Mouse (Mus musculus) hindbrain, embryonic 16.5 days (tissue): ENCODE results near the gene 2010003K11Rik. TPM values are rescaled to one million over a fixed set of nuclear protein-coding genes. Genes with fewer than 3 reads are reported as not detected.
"Not testable (repeated sequence)": the region's sequence is repeated elsewhere in the genome, so short reads cannot be mapped to it uniquely, and the experiment has no call there.

Experiments used
- ATAC-seq: fragments of 200-750 bp; cut with Nextera tagmentation; 2 replicates; pipeline ENCODE4 v1.8.0; 2017; ENCODE audit warnings: moderate TSS enrichment, moderate library complexity
- H3K27ac ChIP-seq: fragments of 300-500 bp; sonication (generic); 2 replicates; pipeline ENCODE4 v1.5.1; 2014; ENCODE audit warnings: low read depth, mild to moderate bottlenecking, control low read depth, low read length, moderate library complexity
- H3K27me3 ChIP-seq: fragments of 300-500 bp; sonication (generic); replicated peaks from 2 replicates; pipeline ENCODE4 v1.6.1; 2014; ENCODE audit warnings: low read length; ENCODE audit not compliant: control insufficient read depth, insufficient read depth
- H3K36me3 ChIP-seq: fragments of 300-500 bp; sonication (generic); 2 replicates; pipeline ENCODE4 v1.6.1; 2014; ENCODE audit warnings: mild to moderate bottlenecking, low read length, moderate library complexity, mixed read lengths; ENCODE audit not compliant: control insufficient read depth, insufficient read depth
- H3K4me1 ChIP-seq: fragments of 300-500 bp; sonication (generic); 2 replicates; pipeline ENCODE4 v1.6.1; 2014; ENCODE audit warnings: low read depth, low read length; ENCODE audit not compliant: control insufficient read depth, insufficient read depth
- H3K4me2 ChIP-seq: fragments of 300-500 bp; sonication (generic); 2 replicates; pipeline ENCODE4 v1.6.1; 2014; ENCODE audit warnings: mild to moderate bottlenecking, low read length, control low read depth, moderate library complexity
- H3K4me3 ChIP-seq: fragments of 300-500 bp; sonication (generic); 2 replicates; pipeline ENCODE4 v1.5.1; 2014; ENCODE audit warnings: mild to moderate bottlenecking, low read length, control low read depth, moderate library complexity
- H3K9ac ChIP-seq: fragments of 300-500 bp; sonication (generic); 2 replicates; pipeline ENCODE4 v1.6.1; 2014; ENCODE audit warnings: low read depth, mild to moderate bottlenecking, control low read depth, low read length, moderate library complexity
- H3K9me3 ChIP-seq: fragments of 300-500 bp; sonication (generic); 2 replicates; pipeline ENCODE4 v1.6.1; 2014; ENCODE audit warnings: mild to moderate bottlenecking, low read length, moderate library complexity; ENCODE audit not compliant: control insufficient read depth
- WGBS: fragments of 180-500 bp; shearing (Covaris S2); extraction: QIAGEN DNeasy Blood & Tissue Kit; methylation state at CpG from one replicate; pipeline ENCODE4 v1.1.7; 2014; 5-methylcytosine and 5-hydroxymethylcytosine counted together
- polyA plus RNA-seq: library from polyadenylated mRNA; unstranded; fragments of >200 nt; fragmentation: Nextera tagmentation; extraction: Ambion mirVana; gene quantifications from 2 replicates; pipeline ENCODE4 v1.2.1, GENCODE M21; 2015

2010003K11Rik gene
- polyA plus RNA-seq, 1 experiment from 2014 or later: not detected

DNA sequence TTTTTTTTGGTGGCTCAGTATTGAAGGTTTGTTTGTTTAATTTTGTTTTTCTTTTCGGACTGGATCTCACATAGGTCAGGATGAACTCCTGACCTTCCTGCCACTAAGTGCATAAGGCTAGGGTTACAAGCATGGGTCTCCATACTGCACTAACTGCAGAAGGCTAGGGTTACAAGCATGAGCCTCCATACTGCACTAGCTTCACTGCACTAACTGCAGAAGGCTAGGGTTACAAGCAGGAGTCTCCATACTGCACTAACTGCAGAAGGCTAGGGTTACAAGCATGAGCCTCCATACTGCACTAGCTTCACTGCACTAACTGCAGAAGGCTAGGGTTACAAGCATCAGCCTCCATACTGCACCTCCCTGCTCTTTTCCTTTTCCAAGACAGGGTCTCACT, 44.3 kb downstream of the 2010003K11Rik start:
- 72% methylated on average over 1 of the region's 1 CpGs for WGBS
- H3K4me3 ChIP-seq, H3K27me3 ChIP-seq, H3K4me2 ChIP-seq, H3K9me3 ChIP-seq, H3K27ac ChIP-seq, H3K4me1 ChIP-seq, H3K9ac ChIP-seq, ATAC-seq, H3K36me3 ChIP-seq: not testable (repeated sequence)

DNA sequence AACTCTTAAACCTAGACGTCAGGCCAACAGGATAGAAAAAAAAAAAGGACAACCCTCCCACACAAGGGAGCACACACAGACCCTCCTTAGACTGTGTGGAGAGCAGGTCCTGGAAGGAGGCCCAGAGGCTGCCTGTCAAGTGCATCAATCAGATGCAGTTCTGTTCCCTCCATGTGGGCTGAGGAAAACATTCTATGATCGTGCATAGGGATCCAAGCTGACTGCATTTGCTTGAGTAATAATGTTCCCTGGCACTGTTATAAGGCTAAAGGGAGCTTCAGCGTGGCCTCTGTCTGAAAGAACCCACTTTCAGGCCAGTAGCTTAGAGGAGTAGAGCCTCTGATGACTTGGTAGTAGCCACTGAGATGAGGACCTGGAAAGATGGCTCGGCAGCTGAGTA, 45.9 kb downstream of the 2010003K11Rik start:
- H3K4me1 ChIP-seq: 0 out of 2 replicates have a peak, but pooled peaks cover 3% of the 10 kb centered on the region
- no peak overlapping the region for H3K27ac ChIP-seq
- H3K27me3 ChIP-seq: no peaks in the 10 kb centered on the region
- ATAC-seq: no peak
- no peak overlapping the region for H3K4me2 ChIP-seq
- H3K9me3 ChIP-seq: no peaks in the 10 kb centered on the region
- no peaks in the 10 kb centered on the region for H3K36me3 ChIP-seq
- WGBS: 39% methylated on average over 4 of the region's 4 CpGs
- no peak overlapping the region for H3K9ac ChIP-seq
- no peak overlapping the region for H3K4me3 ChIP-seq

DNA sequence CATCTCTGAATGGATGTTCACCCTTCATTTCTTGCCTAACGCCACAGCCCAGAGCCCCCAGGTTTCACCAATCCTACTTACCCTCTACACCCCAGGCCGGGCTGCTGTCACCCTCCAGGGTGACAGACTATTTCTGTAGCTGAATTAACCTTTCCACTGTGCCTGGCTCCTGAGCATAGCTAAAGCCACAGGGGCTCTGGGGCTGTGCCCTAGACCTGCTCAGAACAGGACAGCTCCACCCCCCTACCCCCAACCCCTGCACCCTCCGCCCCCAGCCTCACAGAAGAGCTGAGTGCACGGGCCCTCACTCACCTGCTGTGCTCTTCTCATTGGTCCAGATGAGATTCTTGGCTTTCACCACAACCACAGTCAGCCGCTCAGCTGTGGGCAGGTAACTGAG, 46.4 kb downstream of the 2010003K11Rik start:
- H3K9ac ChIP-seq: no peak overlapping the region
- no peak overlapping the region for H3K4me2 ChIP-seq
- no peak overlapping the region for H3K27ac ChIP-seq
- H3K4me1 ChIP-seq: 0 out of 2 replicates have a peak, but pooled peaks cover 3% of the 10 kb centered on the region
- no peak for ATAC-seq
- no peaks in the 10 kb centered on the region for H3K36me3 ChIP-seq
- no peaks in the 10 kb centered on the region for H3K27me3 ChIP-seq
- no peak overlapping the region for H3K4me3 ChIP-seq
- H3K9me3 ChIP-seq: no peaks in the 10 kb centered on the region
- WGBS: 15% methylated on average over 5 of the region's 5 CpGs

DNA sequence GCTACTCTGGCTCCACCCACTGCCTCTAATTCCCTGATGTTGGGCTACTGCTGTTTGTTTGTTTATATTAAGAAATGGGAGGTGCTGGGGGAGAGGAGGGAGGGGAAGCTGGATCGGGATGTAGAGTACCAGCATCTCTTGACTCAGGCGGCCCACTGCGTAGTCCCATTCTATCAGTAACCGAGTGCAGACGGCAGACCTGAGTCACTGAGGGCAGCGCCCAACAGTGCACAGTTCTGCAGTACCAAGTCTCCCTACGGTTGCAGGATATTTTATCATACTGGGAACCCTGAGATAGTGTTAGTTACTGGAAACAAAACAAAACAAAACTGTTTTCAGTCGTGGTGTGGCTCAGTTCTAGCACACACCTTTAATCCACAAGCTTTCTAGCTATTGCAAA, 47.3 kb downstream of the 2010003K11Rik start:
- Histone ChIP-seq H3K9ac (no peak overlapping the region), H3K36me3 (no peaks in the 10 kb centered on the region), H3K4me2 (no peak overlapping the region), H3K27me3 (no peaks in the 10 kb centered on the region), H3K4me1 (0 out of 2 replicates have a peak, but pooled peaks cover 3% of the 10 kb centered on the region), H3K27ac (no peak overlapping the region), H3K4me3 (no peak overlapping the region), H3K9me3 (no peaks in the 10 kb centered on the region)
- ATAC-seq: no peak
- WGBS: 61% methylated on average over 8 of the region's 8 CpGs

DNA sequence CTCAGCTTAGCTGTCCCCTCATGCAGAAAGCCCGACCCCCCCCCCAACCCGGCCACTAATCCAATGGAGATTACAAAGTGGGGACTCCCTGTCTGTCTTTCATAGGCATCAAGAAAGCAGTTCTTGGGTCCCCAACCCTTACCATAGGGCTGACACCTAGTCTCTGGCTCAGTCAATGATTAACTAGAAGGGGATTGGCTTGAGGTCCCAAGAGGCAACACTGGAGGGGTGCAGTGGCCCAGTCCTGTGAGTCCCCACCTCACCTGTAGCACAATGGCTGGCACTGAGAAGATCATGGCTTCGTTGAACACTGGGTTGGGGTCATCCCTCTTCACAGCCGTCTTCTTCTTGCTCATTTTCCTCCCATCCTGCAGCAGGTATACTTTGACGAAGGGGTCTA, 47.7 kb downstream of the 2010003K11Rik start:
- no peaks in the 10 kb centered on the region for H3K36me3 ChIP-seq
- ATAC-seq: no peak
- 0 out of 2 replicates have a peak, but pooled peaks cover 3% of the 10 kb centered on the region for H3K4me1 ChIP-seq
- 68% methylated on average over 5 of the region's 5 CpGs for WGBS
- H3K9ac ChIP-seq: no peak overlapping the region
- no peaks in the 10 kb centered on the region for H3K27me3 ChIP-seq
- no peaks in the 10 kb centered on the region for H3K9me3 ChIP-seq
- no peak overlapping the region for H3K4me2 ChIP-seq
- no peak overlapping the region for H3K27ac ChIP-seq
- H3K4me3 ChIP-seq: no peak overlapping the region

DNA sequence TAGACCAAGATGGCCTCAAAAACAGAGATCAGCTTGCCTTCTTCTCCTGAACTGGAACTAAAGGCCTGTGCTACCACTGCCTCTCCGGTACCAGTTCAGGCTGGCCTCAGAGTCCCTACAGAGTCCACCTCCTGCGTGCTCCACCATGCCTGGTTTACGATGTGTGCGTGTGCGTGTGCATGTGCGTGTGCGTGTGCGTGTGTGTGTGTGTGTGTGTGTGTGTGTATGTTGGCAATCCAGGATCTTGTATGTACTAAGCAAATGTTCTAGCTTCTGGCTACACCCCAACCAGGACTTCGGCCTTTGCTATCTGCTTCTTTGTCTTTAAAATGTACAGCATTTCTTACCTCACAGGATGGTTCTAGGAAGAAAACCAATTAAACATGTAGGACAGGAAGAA, 49.2 kb downstream of the 2010003K11Rik start:
- Histone ChIP-seq H3K9ac (no peak overlapping the region), H3K9me3 (no peaks in the 10 kb centered on the region), H3K4me1 (0 out of 2 replicates have a peak, but pooled peaks cover 3% of the 10 kb centered on the region), H3K27ac (no peak overlapping the region), H3K27me3 (no peaks in the 10 kb centered on the region), H3K4me3 (no peak overlapping the region), H3K36me3 (no peaks in the 10 kb centered on the region), H3K4me2 (no peak overlapping the region)
- WGBS: 97% methylated on average over 9 of the region's 9 CpGs
- no peak for ATAC-seq

DNA sequence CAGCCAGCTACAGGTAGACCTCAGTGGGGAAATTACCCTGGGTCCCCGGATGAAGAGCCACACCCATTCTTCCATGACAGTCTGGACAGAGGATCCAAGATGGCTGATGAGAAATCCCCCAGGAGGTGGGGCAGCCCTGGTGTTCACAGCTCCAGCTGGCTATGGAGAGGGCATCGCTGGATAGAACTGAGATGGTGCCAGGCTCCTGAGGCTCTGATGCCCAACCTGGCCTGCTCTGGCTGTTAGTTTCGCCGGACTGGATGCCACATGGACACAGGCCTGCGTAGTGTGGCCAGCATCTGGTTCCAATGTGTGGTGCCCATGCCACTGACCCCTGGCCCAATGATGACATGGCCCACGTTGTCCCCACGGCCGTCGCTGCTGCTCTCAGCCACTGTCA, 50.9 kb downstream of the 2010003K11Rik start:
- Histone ChIP-seq H3K27ac (no peak overlapping the region), H3K9ac (no peak overlapping the region), H3K9me3 (no peaks in the 10 kb centered on the region), H3K4me3 (no peak overlapping the region), H3K27me3 (no peaks in the 10 kb centered on the region), H3K4me1 (0 out of 2 replicates have a peak, but pooled peaks cover 3% of the 10 kb centered on the region), H3K36me3 (no peaks in the 10 kb centered on the region), H3K4me2 (no peak overlapping the region)
- 89% methylated on average over 9 of the region's 9 CpGs for WGBS
- ATAC-seq: no peak

Other genes with a start within 250 kb of the 2010003K11Rik start
- 19.9 and 21.2 TPM in 2 replicates for gene Ssh3, start 229.4 kb downstream of the 2010003K11Rik start, polyA plus RNA-seq
- gene Ankrd13d, start 215.4 kb downstream of the 2010003K11Rik start, polyA plus RNA-seq: 69.0 and 85.3 TPM in 2 replicates
- gene Grk2, start 192.4 kb downstream of the 2010003K11Rik start, polyA plus RNA-seq: 27.3 and 28.3 TPM in 2 replicates
- gene Kdm2a, start 100.3 kb downstream of the 2010003K11Rik start, polyA plus RNA-seq: 29.8 and 34.8 TPM in 2 replicates
- gene Rhod, start 59.2 kb downstream of the 2010003K11Rik start, polyA plus RNA-seq: 6.4 and 6.6 TPM in 2 replicates
- 8.4 and 9.0 TPM in 2 replicates for gene Syt12, start 21.1 kb downstream of the 2010003K11Rik start, polyA plus RNA-seq
- gene Pcx, start 11.9 kb upstream of the 2010003K11Rik start, polyA plus RNA-seq: 52.5 and 53.2 TPM in 2 replicates
- 8.0 and 10.5 TPM in 2 replicates for gene Lrfn4, start 117.1 kb upstream of the 2010003K11Rik start, polyA plus RNA-seq
- 51.8 and 54.8 TPM in 2 replicates for gene Rce1, start 127.1 kb upstream of the 2010003K11Rik start, polyA plus RNA-seq
- gene Gm960, start 200.1 kb upstream of the 2010003K11Rik start, polyA plus RNA-seq: 5.2 and 6.7 TPM in 2 replicates
- gene Sptbn2, start 212.6 kb upstream of the 2010003K11Rik start, polyA plus RNA-seq: 21.7 and 31.4 TPM in 2 replicates